ENCODE assay signal across 12 mouse cellular contexts in genomic region chr2:180417731-180418130, GRCm38 (mm10). TPM values are rescaled to one million over a fixed set of nuclear protein-coding genes. Genes with fewer than 3 reads are reported as not detected.
A peak's percentile ranks its signal among the peaks of the same experiment; 100 is the strongest.
DNase-seq lines count a peak whose midpoint lies in the region; ATAC-seq and TF ChIP-seq lines count a peak whose summit lies in the region.
"Had no signal": no experiment of that assay in that cellular context is flagged by ENCODE, and none has a peak within 500 bp of the region (broad histone marks: within the 10 kb centered on the region; RNA-seq: fewer than 3 reads in every experiment).

No protein-coding gene starts in this region.

- H3K9me3 ChIP-seq in lung, postnatal 0 days (ENCODE audit: low read length), result no peaks in the 10 kb centered on the region
- H3K9me3 ChIP-seq in limb, embryonic 14.5 days (ENCODE audit: control insufficient read depth, low read length), result no peaks in the 10 kb centered on the region

- H3K9ac ChIP-seq in lung, postnatal 0 days (replicated peaks; ENCODE audit: low read depth), result no peak overlapping the region
- no peak overlapping the region for H3K9ac ChIP-seq in limb, embryonic 14.5 days (ENCODE audit: low read depth, low read length, severe bottlenecking)

- no peaks in the 10 kb centered on the region for H3K4me1 ChIP-seq in lung, postnatal 0 days (ENCODE audit: insufficient read depth, low read depth, low read length)
- no peaks in the 10 kb centered on the region for H3K4me1 ChIP-seq in limb, embryonic 14.5 days (ENCODE audit: control insufficient read depth, insufficient read depth, low read length)

- TF ChIP-seq CTCF in lung, postnatal 0 days (IDR thresholded peaks at IDR 0.05), result no peak

- no peak for ATAC-seq in cerebellum, adult (ENCODE audit: insufficient number of reproducible peaks, low FRiP score, low TSS enrichment)
- ATAC-seq in lung, postnatal 0 days, result no peak
- no peak for ATAC-seq in limb, embryonic 14.5 days (ENCODE audit: low FRiP score, low read depth)

- no peaks in the 10 kb centered on the region for H3K27me3 ChIP-seq in lung, postnatal 0 days (replicated peaks; ENCODE audit: insufficient read depth, low read length)
- H3K27me3 ChIP-seq in limb, embryonic 14.5 days (ENCODE audit: control insufficient read depth, insufficient read depth, low read length), result no peaks in the 10 kb centered on the region

- WGBS in lung, postnatal 0 days, result 14% methylated on average over 9 of the region's 9 CpGs
- WGBS in limb, embryonic 14.5 days, result 17% methylated on average over 9 of the region's 9 CpGs

- no peak overlapping the region for H3K27ac ChIP-seq in lung, postnatal 0 days (ENCODE audit: low read length)
- no peak overlapping the region for H3K27ac ChIP-seq in limb, embryonic 14.5 days (replicated peaks; ENCODE audit: low read depth, low read length)
- H3K27ac ChIP-seq: macrophage had no signal

- no peak overlapping the region for H3K4me3 ChIP-seq in lung, postnatal 0 days (ENCODE audit: low read depth, low read length)
- no peak overlapping the region for H3K4me3 ChIP-seq in limb, embryonic 14.5 days (replicated peaks; ENCODE audit: low read length)

- H3K36me3 ChIP-seq in lung, postnatal 0 days (ENCODE audit: insufficient read depth, low read length), result no peaks in the 10 kb centered on the region
- H3K36me3 ChIP-seq in limb, embryonic 14.5 days (ENCODE audit: control insufficient read depth, insufficient read depth, low read length), result no peaks in the 10 kb centered on the region

- peak; percentile 47 to 51 for DNase-seq in cerebellum, postnatal 14 days
- peak; percentile 28 for DNase-seq in lung, postnatal 0 days (ENCODE audit: low spot score)
- DNase-seq in lung, postnatal 36 days, result no peak
- DNase-seq in R1 (ENCODE audit: low read depth, low spot score), result peak; percentile 46
- peak; percentile 69 for DNase-seq in limb, embryonic 14.5 days (ENCODE audit: low spot score)
- DNase-seq in urinary bladder, postnatal 14 days (ENCODE audit: low spot score), result no peak
- no peak for DNase-seq in layer of hippocampus, postnatal 25 days (ENCODE audit: extremely low spot score in 1 of 2, low spot score in 1 of 2)
- DNase-seq: gastrocnemius, postnatal 25 days; heart, postnatal 36 days; layer of hippocampus, adult 9-11 months had no signal

- H3K4me2 ChIP-seq in lung, postnatal 0 days (replicated peaks; ENCODE audit: low read depth, low read length), result no peak overlapping the region
- no peak overlapping the region for H3K4me2 ChIP-seq in limb, embryonic 14.5 days (replicated peaks; ENCODE audit: low read depth, low read length, severe bottlenecking)

- no peak for TF ChIP-seq POLR2A in limb, embryonic 14.5 days (IDR thresholded peaks at IDR 0.05; ENCODE audit: borderline replicate concordance, extremely low read depth, insufficient read depth, insufficient read length)

- TF ChIP-seq EP300 in lung, postnatal 0 days (IDR thresholded peaks at IDR 0.05), result no peak

RNA-seq across cellular contexts. Expression of gene Slco4a1, which starts 38.3 kb away (rescaled TPM):
- 0.20 and 0.21 TPM in 2 replicates for polyA plus RNA-seq in lung, postnatal 0 days (2015; fragmentation: Nextera tagmentation; extraction: Ambion mirVana)
- polyA plus RNA-seq in limb, embryonic 14.5 days (2012; rRNA removed), result 0.87 and 1.1 TPM in 2 replicates
- 0.41 and 0.54 TPM in 2 replicates for polyA plus RNA-seq in limb, embryonic 14.5 days (2014; fragmentation: Nextera tagmentation; extraction: Ambion mirVana)
- total RNA-seq in layer of hippocampus, postnatal 25 days (2021), result 1 to 10 TPM in 1 of 2 experiments, under 1 TPM in 1; 0.96 to 1.2 TPM
- total RNA-seq: gastrocnemius, postnatal 25 days had no signal

Comparison
In these comparisons a context has a peak if more than half of its experiments do, and no peak if none do; other contexts are left out.
1. DNase-seq: peak in cerebellum, postnatal 14 days (2 of 2), lung, postnatal 0 days (single experiment), R1 (single experiment) and limb, embryonic 14.5 days (single experiment); none in lung, postnatal 36 days (single experiment), urinary bladder, postnatal 14 days (single experiment) and layer of hippocampus, postnatal 25 days (0 of 2).